Mouse (Mus musculus): Measurements from ENCODE around the gene Myadm.
A peak's percentile ranks its signal among the peaks of the same experiment; 100 is the strongest.

GRCm38 (mm10) chr7:3329776-3330546, 41.1 kb downstream of the Myadm start:
- TF ChIP-seq CTCF (IDR thresholded peaks at IDR 0.05; ENCODE audit: low read depth) = peak; percentile 93
- TF ChIP-seq EP300 (IDR thresholded peaks at IDR 0.05; ENCODE audit: low read depth) = no peak

Measured in liver, embryonic 14.5 days (tissue).